Mouse (Mus musculus): ENCODE measurements at regions not wholly inside any gene's neighbourhood (a gene's known extent, or its start where the extent isn't known, plus 50 kb on each side); places are given as distances from the start of the nearest gene placed in this dataset.

DNA sequence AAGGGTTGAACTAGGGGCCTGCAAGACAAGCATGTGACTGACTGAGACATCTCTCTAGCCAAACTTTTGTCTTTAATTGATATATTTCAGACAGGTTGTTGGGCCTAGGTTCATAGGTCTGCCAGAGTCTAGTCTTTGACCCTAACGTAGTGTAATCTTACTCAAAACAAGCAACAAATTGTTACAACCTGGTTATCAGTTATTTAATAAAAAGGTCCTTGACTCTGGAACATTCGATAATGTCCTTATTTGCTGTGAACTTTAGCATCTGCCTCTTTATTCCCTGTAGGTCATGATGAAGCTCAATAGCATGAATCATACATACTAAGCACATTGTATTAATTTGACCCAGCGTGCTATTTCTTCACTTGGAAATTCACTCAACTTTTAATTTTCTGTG lies 156.3 kb downstream of the Postn start:
- DNase-seq (ENCODE audit: low read depth, low spot score), result no peak
- Histone ChIP-seq H3K27me3 (ENCODE audit: control insufficient read depth, insufficient read depth, low read length, poor library complexity, severe bottlenecking) (no peaks in the 10 kb centered on the region), H3K36me3 (ENCODE audit: control insufficient read depth, insufficient read depth, low read length, poor library complexity, severe bottlenecking) (no peaks in the 10 kb centered on the region)

DNA sequence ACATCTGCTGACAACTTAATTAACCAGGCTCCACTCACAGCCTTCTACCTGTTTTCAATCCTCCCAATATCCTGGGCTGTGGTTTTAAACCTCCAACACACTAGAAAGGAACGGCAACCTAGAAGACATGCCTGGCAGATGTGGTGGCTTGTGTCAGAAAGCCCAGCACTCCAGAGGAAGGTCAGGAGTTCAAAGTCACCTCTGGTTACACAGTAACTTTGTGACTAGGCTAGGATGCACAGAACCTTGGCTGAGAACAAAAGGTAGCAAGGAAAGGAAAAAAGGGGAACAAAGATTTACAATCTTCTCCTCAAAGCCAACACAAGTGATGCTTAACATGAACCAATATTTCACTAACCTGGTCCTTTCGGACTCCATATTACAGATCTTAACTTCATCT lies 161.8 kb downstream of the Postn start:
- Histone ChIP-seq H3K27me3 (ENCODE audit: control insufficient read depth, insufficient read depth, low read length, poor library complexity, severe bottlenecking) (no peaks in the 10 kb centered on the region), H3K36me3 (ENCODE audit: control insufficient read depth, insufficient read depth, low read length, poor library complexity, severe bottlenecking) (no peaks in the 10 kb centered on the region)
- DNase-seq (ENCODE audit: low read depth, low spot score), result no peak

DNA sequence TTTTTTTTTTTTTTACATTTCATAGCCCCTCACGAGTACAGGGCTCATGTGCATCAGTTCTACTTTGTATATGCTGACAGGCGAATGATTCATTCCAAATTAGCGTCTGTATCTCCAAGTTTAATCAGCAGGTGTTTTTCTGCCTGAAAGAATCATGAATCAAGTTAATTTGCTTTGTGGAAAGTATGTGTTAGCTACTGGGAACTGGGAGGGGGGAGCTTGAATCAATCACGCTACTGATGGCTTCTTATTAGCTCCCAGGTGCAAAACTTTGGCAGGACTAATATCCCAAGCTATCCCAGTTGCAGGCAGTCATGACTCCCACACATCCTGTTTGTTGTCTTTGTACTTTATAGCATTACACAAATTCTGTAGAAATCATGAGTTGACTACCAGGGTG lies 165.7 kb downstream of the Postn start:
- Histone ChIP-seq H3K36me3 (ENCODE audit: control insufficient read depth, insufficient read depth, low read length, poor library complexity, severe bottlenecking) (no peaks in the 10 kb centered on the region), H3K27me3 (ENCODE audit: control insufficient read depth, insufficient read depth, low read length, poor library complexity, severe bottlenecking) (no peaks in the 10 kb centered on the region)
- DNase-seq (ENCODE audit: low read depth, low spot score), result no peak

DNA sequence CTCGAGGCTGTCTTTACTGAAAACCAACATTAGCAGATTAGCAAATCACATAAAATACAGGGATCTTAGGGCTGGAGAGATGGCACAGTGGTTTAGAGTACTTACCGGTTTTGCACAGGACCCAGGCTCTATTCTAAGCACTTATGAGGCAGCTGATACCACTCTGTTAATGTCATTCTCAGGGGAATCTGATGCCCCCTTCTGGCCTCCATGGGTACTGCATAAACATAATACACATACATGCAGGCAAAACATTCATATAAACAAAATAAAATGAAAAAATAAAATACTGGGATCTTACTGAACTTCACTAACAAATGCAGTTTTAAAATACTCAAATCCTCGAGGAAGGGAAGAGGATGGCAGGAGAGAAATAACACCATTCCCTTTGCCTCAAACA lies 164.3 kb upstream of the Supt20 start:
- Histone ChIP-seq H3K27me3 (ENCODE audit: control insufficient read depth, insufficient read depth, low read length, poor library complexity, severe bottlenecking) (no peaks in the 10 kb centered on the region), H3K36me3 (ENCODE audit: control insufficient read depth, insufficient read depth, low read length, poor library complexity, severe bottlenecking) (no peaks in the 10 kb centered on the region)
- no peak for DNase-seq (ENCODE audit: low read depth, low spot score)

DNA sequence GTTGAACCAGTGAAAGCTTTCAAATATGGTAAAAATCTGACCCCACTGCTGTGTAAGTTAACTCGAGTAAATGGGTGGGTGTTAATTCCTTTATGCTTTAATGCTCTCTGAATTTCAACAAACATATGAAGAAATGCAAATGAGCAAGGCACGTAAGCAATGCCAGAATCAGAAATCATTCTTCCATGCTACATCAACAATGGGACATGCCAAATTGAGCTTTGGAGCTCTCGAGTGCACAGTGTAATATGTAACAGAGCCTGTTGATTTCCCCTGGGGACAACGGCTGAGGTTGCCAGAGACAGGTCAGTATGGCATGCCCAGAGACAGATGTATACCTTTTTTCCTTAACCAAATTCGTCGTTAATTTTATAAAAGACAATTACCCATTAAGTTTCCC lies 162.4 kb upstream of the Supt20 start:
- DNase-seq (ENCODE audit: low read depth, low spot score), result no peak
- Histone ChIP-seq H3K27me3 (ENCODE audit: control insufficient read depth, insufficient read depth, low read length, poor library complexity, severe bottlenecking) (no peaks in the 10 kb centered on the region), H3K36me3 (ENCODE audit: control insufficient read depth, insufficient read depth, low read length, poor library complexity, severe bottlenecking) (no peaks in the 10 kb centered on the region)

DNA sequence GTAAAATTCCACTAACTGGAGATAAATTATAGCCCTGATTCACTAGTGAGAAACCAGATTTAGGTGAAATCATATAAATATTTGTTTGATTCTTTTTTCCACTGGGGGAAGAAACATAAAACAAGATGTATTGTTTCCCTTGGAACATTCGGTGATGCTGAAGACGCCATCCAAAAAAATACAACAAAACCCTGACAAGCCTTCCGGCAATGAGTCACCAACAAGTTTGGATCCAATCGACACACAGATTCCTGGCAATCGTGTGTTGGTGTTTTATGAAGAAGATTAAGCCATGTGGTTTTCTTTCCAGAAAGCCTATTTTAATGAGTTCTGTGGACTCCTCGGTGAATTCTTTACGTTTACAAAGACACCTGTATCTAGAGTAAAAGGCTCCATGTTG lies 157.2 kb upstream of the Supt20 start:
- DNase-seq (ENCODE audit: low read depth, low spot score), result no peak
- Histone ChIP-seq H3K27me3 (ENCODE audit: control insufficient read depth, insufficient read depth, low read length, poor library complexity, severe bottlenecking) (no peaks in the 10 kb centered on the region), H3K36me3 (ENCODE audit: control insufficient read depth, insufficient read depth, low read length, poor library complexity, severe bottlenecking) (no peaks in the 10 kb centered on the region)

DNA sequence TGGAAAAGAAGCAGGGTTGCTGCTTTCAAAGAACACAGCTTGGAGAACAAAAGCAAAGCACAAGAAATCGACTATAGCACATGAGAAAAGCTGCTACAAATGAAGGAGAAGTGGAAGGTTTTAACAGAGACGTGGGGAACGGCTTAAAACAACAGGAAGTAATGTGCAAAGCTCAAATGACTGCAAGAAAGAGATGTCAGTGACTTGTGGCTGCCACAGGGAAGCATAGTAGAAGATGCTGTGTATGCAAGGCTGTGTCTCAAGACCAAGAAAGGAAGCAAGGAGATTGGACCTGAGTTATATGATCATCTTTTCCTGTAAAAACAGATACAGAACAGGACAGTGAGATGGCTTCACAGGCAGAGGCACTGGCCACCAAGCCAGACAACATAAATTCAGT lies 154.6 kb upstream of the Supt20 start:
- Histone ChIP-seq H3K27me3 (ENCODE audit: control insufficient read depth, insufficient read depth, low read length, poor library complexity, severe bottlenecking) (no peaks in the 10 kb centered on the region), H3K36me3 (ENCODE audit: control insufficient read depth, insufficient read depth, low read length, poor library complexity, severe bottlenecking) (no peaks in the 10 kb centered on the region)
- DNase-seq (ENCODE audit: low read depth, low spot score), result no peak

DNA sequence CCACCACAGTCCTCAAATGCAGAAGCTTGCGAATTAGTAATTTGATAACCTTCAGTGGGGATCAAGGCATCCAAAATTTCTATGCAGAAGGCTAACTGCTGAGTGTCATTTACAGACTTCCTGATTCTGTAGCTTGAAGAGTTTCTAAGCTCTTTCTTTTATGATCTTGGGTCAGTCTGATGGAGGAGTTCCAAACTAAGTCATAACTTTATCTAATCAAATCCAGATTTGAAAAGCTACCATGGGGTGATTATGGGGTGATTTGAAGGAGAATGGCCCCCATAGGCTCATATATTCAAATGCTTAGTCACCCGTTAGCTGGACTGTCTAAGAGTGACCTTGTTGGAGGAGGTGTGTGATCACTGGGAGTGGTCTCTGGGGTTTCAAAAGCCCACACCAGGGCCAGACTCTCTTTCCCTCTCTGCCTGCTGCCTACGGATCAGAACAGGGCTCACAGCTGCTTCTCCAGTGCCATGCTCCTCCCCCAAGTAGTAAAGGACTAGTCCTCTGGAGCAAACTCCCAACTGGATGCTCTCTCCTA lies 152.0 kb upstream of the Supt20 start:
- H3K27me3 ChIP-seq (ENCODE audit: control insufficient read depth, insufficient read depth, low read length, poor library complexity, severe bottlenecking), result no peaks in the 10 kb centered on the region
- no peaks in the 10 kb centered on the region for H3K36me3 ChIP-seq (ENCODE audit: control insufficient read depth, insufficient read depth, low read length, poor library complexity, severe bottlenecking)
- DNase-seq (ENCODE audit: low read depth, low spot score), result no peak

DNA sequence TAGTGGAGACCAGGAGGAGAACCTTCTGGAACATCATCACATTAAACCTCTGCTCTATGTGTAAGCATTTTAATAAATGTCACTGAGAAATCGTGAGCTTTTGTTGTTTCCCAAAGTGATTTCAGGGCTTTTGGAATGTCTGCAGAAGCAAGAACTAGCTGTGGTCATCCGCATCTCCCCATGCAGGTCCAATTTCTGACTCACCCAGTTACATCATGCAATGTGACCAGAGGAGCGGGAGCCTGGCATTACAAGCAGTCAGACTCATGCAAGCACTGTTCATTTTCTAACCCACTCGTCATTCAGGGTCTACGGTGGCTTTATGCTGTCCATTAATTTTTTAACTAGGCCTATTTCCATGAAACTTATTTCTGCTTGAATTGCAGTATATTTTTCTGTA lies 151.2 kb upstream of the Supt20 start:
- H3K27me3 ChIP-seq (ENCODE audit: control insufficient read depth, insufficient read depth, low read length, poor library complexity, severe bottlenecking), result no peaks in the 10 kb centered on the region
- H3K36me3 ChIP-seq (ENCODE audit: control insufficient read depth, insufficient read depth, low read length, poor library complexity, severe bottlenecking), result no peaks in the 10 kb centered on the region
- no peak for DNase-seq (ENCODE audit: low read depth, low spot score)

DNA sequence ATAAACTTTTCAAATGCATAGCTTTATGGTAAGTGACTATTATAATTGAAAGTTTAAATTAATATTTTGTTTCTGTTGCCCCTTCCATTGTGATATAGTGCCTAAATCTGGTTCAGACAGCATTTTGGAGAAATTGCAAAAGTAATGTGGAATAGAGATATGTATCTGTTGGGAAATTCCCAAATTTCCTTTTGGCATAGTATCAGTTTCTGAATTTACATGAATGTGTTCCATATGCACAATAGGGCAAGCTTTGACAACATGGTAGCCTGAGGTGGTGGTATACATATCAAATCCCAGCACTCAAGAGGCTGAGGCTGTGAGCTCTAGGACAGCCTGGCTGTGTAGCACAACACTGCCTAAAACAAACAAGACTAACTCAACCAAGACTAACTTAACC lies 147.2 kb upstream of the Supt20 start:
- no peaks in the 10 kb centered on the region for H3K27me3 ChIP-seq (ENCODE audit: control insufficient read depth, insufficient read depth, low read length, poor library complexity, severe bottlenecking)
- no peak for DNase-seq (ENCODE audit: low read depth, low spot score)
- H3K36me3 ChIP-seq (ENCODE audit: control insufficient read depth, insufficient read depth, low read length, poor library complexity, severe bottlenecking), result no peaks in the 10 kb centered on the region

DNA sequence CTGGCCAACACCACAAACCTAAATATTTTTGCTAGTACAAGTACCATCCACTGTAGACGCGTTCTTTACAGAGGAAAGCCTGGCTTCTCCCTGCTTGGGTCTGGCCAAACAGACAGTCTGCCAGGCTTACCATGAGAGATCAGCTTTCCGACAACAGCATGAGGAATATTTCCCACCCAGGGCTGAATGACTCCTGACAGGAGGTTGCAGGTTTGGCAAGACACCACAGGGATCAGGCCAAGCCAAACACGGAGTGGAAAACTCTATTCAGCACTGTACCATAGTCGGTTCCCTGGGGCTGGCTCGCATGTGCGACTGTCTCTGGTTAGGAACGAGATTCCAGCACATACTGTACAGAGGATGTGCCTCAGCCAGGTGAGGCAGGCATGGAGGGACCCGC lies 140.7 kb upstream of the Supt20 start:
- Histone ChIP-seq H3K27me3 (ENCODE audit: control insufficient read depth, insufficient read depth, low read length, poor library complexity, severe bottlenecking) (no peaks in the 10 kb centered on the region), H3K36me3 (ENCODE audit: control insufficient read depth, insufficient read depth, low read length, poor library complexity, severe bottlenecking) (no peaks in the 10 kb centered on the region)
- no peak for DNase-seq (ENCODE audit: low read depth, low spot score)

DNA sequence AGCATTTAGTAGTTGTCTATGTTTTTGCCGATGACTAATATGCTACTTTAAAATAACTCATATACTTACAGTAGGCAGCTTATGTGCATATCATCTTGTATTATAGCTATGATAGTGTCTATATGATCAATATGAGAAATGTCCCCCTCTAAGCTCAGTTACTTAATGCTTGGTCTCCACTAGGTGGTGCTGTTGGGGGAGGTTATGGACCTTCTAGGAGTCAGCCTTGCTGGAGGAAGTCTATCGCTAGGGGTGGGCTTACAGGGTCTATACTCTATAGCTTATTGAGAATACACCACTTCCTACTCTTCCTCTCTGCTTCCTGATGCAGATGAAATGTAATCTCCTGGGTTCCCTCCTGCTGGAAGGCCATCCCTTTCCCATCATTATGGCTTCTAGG lies 136.7 kb upstream of the Supt20 start:
- H3K36me3 ChIP-seq (ENCODE audit: control insufficient read depth, insufficient read depth, low read length, poor library complexity, severe bottlenecking), result no peaks in the 10 kb centered on the region
- no peaks in the 10 kb centered on the region for H3K27me3 ChIP-seq (ENCODE audit: control insufficient read depth, insufficient read depth, low read length, poor library complexity, severe bottlenecking)
- peak; percentile 55 for DNase-seq (ENCODE audit: low read depth, low spot score)

DNA sequence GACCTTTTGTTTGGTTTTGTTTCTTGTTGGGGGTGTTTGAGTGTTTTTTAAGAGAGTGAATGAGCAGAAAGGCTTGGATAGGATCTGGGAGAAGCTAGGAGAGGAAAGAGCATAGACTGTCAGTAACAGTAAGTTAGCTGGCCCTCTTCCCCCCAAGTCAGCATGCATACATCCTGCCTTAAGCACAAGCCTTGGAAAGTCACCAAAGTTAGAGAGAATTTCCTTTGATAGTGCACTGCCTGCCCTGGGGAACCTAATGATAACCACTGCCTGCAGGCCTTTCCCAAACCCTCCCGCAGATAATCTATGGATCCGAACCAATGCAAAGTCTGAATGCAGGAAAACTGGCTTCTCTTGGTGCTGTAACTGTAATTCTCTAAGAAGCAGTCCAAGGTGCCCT lies 133.6 kb upstream of the Supt20 start:
- no peaks in the 10 kb centered on the region for H3K27me3 ChIP-seq (ENCODE audit: control insufficient read depth, insufficient read depth, low read length, poor library complexity, severe bottlenecking)
- no peak for DNase-seq (ENCODE audit: low read depth, low spot score)
- H3K36me3 ChIP-seq (ENCODE audit: control insufficient read depth, insufficient read depth, low read length, poor library complexity, severe bottlenecking), result no peaks in the 10 kb centered on the region

DNA sequence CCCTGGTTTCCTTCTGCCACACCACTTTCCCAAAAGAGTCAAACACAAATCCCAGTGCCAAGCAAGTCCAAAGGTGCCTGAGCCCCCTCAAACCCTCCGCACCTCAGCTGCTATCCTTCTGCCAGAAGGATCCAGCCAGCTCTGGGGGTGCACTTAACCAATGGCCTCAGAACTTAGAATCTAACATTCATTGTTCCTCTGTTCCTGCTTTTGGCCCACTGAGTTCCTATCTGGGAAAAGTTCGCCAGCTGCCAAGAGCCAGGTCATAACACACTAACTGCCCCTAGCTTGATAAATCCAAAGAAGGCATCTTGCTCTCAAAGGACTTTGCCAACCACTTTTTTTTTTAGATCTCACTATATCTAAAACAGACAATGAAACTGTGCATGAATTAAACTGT lies 133.1 kb upstream of the Supt20 start:
- Histone ChIP-seq H3K27me3 (ENCODE audit: control insufficient read depth, insufficient read depth, low read length, poor library complexity, severe bottlenecking) (no peaks in the 10 kb centered on the region), H3K36me3 (ENCODE audit: control insufficient read depth, insufficient read depth, low read length, poor library complexity, severe bottlenecking) (no peaks in the 10 kb centered on the region)
- no peak for DNase-seq (ENCODE audit: low read depth, low spot score)

DNA sequence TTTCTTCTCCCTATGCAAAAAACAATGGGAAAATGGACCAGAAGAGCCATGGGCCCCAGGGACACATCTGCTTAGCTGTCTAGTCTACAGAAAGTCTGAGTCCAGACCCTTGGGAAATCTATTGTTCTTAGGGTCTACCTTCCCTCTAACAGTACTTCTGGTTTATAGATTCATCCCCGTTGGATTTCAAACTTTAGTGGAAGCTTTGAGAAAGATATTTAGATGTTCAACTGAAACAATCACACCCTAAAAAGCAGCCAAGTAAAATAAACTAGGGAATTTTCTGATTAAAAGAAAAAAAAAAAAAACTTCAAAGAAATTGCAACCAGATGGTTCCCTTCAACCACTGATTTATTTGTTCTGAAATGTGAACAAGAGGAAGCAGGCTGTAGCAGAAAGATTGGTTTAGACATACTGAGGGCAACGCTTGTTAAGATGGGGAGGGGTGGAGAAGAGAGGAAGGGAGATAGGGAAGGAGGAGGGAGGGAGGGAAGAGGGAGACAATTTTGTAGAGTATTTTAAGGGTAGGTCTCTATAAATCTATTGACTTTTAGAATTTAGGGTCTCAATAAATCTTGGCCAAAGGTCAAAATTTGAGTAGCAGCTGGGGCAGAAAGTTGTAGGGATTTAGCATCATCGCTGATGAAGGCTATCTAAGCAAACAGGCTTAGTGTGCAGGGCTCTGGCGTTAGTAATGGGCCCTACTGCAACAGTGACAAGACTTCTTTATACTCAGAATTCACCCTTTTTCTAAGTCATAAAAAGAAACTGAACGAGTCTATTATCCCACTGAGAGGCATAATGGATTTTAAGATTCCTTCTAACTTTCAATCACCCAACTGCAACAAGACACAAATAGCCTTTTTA lies 132.3 kb upstream of the Supt20 start:
- H3K36me3 ChIP-seq (ENCODE audit: control insufficient read depth, insufficient read depth, low read length, poor library complexity, severe bottlenecking), result no peaks in the 10 kb centered on the region
- no peak for DNase-seq (ENCODE audit: low read depth, low spot score)
- no peaks in the 10 kb centered on the region for H3K27me3 ChIP-seq (ENCODE audit: control insufficient read depth, insufficient read depth, low read length, poor library complexity, severe bottlenecking)

DNA sequence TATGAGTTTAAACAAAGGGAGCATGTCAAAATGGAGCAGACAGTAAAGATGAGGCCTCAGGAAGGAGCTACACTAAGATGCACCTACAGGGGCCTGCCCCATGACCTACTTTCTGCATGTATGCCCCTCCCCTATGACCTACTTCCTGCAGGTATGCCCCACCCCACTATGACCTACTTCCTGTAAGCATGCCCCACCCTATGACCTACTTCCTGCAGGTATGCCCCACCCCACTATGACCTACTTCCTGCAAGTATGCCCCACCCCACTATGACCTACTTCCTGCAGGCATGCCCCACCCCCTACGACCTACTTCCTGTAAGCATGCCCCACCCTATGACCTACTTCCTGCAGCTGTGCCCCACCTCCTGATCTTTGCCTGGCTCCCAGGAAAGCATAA lies 125.3 kb upstream of the Supt20 start:
- no peaks in the 10 kb centered on the region for H3K36me3 ChIP-seq (ENCODE audit: control insufficient read depth, insufficient read depth, low read length, poor library complexity, severe bottlenecking)
- DNase-seq (ENCODE audit: low read depth, low spot score), result peak; percentile 51
- H3K27me3 ChIP-seq (ENCODE audit: control insufficient read depth, insufficient read depth, low read length, poor library complexity, severe bottlenecking), result no peaks in the 10 kb centered on the region
